Mouse (Mus musculus) cerebellum, adult 2 months (tissue): ENCODE results near the gene Add3. TPM values are rescaled to one million over a fixed set of nuclear protein-coding genes. Genes with fewer than 3 reads are reported as not detected.

Experiments used
- DNase-seq, 2 experiments: peaks; one replicate each; pipeline ENCODE4 v3.0.0; 2021
- H3K27ac ChIP-seq: fragments of 200-500 bp; 2 replicates; pipeline ENCODE4 v1.5.1; 2012; ENCODE audit warnings: low read length, control low read depth, inconsistent platforms; ENCODE audit not compliant: insufficient read depth
- H3K27me3 ChIP-seq: fragments of 200-500 bp; 2 replicates; pipeline ENCODE4 v1.6.1; 2012; ENCODE audit warnings: inconsistent platforms, mild to moderate bottlenecking, low read length, moderate library complexity; ENCODE audit not compliant: control insufficient read depth, insufficient read depth
- H3K4me1 ChIP-seq: fragments of 200-500 bp; 2 replicates; pipeline ENCODE4 v1.6.1; 2011; ENCODE audit warnings: low read length; ENCODE audit not compliant: control insufficient read depth, insufficient read depth
- H3K4me3 ChIP-seq: fragments of 200-500 bp; replicated peaks from 2 replicates; pipeline ENCODE3; 2011; ENCODE audit warnings: mild to moderate bottlenecking, low read depth, low read length, control low read depth; ENCODE audit not compliant: insufficient read depth
- CTCF ChIP-seq: fragments of 200-500 bp; IDR thresholded peaks from 2 replicates; pipeline ENCODE4 v1.5.1; 2011; ENCODE audit warnings: low read depth, mild to moderate bottlenecking, control low read depth, low read length, moderate library complexity, borderline replicate concordance; ENCODE audit not compliant: insufficient read depth
- POLR2A ChIP-seq: fragments of 200-500 bp; IDR thresholded peaks from 2 replicates; pipeline ENCODE4 v1.6.1; 2011; ENCODE audit warnings: low read length, control low read depth, borderline replicate concordance; ENCODE audit not compliant: insufficient read depth
- WGBS: fragments of 180-500 bp; shearing (Covaris S2); methylation state at CpG from one replicate; pipeline ENCODE4 v1.1.7; 2018; 5-methylcytosine and 5-hydroxymethylcytosine counted together
- polyA plus RNA-seq: library from polyadenylated mRNA; depleted of rRNA; stranded (reverse); fragments of >200 nt; gene quantifications from 2 replicates; pipeline ENCODE4 v1.2.3, GENCODE M21; 2012

The Add3 gene
- polyA plus RNA-seq, 1 experiment, result 80.2 TPM

GRCm38 (mm10) chr19:53140804-53141250 lies 584 bp downstream of the Add3 start:
- no peak for DNase-seq
- H3K4me1 ChIP-seq, result no peaks in the 10 kb centered on the region; the same call in 1 of the 2 replicates
- peak overlapping the region; percentile 69 for H3K27ac ChIP-seq
- no peaks in the 10 kb centered on the region for H3K27me3 ChIP-seq
- 1% methylated on average over 6 of the region's 6 CpGs for WGBS
- TF ChIP-seq POLR2A (no peak), CTCF (no peak)
- H3K4me3 ChIP-seq, result peak overlapping the region; percentile 72

DNA sequence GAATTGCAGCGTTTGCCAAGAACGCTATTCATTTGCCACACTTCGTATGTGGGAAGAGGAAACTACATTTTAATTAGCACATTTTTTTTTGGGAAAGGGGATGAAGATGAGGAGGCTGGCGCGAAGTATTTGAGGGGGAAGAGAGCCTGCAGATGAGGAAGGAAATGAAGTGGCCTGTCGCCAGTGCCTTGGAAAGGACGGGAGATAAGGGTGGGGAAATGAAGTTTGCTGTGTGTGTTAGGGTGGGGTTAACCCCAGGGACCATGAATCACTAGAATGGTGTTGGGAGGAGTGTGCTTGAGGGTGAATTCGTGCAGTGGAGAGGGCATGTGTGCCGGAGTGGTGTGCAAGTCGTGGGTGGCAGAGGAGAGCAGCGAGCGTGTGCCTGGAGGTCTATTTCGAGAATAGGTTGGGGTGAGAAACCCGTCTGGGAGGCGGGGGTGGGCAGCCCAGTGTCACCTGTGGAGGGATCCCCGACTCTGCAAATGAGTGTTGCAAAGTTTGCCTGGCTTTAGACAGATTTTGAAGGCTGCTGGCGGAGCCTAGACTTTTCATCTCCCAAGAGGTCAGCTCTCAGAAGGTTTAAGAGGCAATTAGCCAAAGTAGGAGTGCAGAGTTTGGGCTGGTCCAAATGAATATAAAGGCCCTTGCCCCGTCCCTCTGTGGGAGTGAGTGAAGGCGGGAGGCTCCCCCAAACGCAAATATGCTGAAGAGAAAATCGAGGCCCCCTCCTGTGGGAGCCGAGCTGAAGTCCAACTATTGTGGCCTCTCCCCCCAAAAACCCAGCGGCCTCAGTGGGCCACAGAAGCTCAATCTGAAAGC lies 1.2 kb downstream of the Add3 start:
- under 1% methylated on average over 23 of the region's 23 CpGs for WGBS
- DNase-seq, result peak; percentile 75 to 78
- Histone ChIP-seq H3K27me3 (no peaks in the 10 kb centered on the region), H3K27ac (peak overlapping the region; percentile 69), H3K4me1 (no peaks in the 10 kb centered on the region; the same call in 1 of the 2 replicates), H3K4me3 (peak overlapping the region; percentile 72)
- TF ChIP-seq POLR2A (0 out of 2 replicates have a peak, but pooled peaks have one; percentile 21), CTCF (no peak)

GRCm38 (mm10) chr19:53142190-53143107 lies 2.2 kb downstream of the Add3 start:
- peak; percentile 68; the same call in 1 of the 2 replicates for TF ChIP-seq POLR2A
- peak; percentile 53; the same call in 1 of the 2 replicates for TF ChIP-seq CTCF
- no peaks in the 10 kb centered on the region for H3K27me3 ChIP-seq
- peak overlapping the region; percentile 69 for H3K27ac ChIP-seq
- DNase-seq, result peak; percentile 99 to 100
- WGBS, result under 1% methylated on average over 76 of the region's 84 CpGs
- no peaks in the 10 kb centered on the region; the same call in none of the 2 replicates for H3K4me1 ChIP-seq
- H3K4me3 ChIP-seq, result peak overlapping the region; percentile 72

- TF ChIP-seq CTCF (no peak), POLR2A (no peak)
- Histone ChIP-seq H3K27me3 (no peaks in the 10 kb centered on the region), H3K4me1 (peaks cover 2% of the 10 kb centered on the region), H3K27ac (peak overlapping the region; percentile 54), H3K4me3 (peak overlapping the region; percentile 72)
- 1% methylated on average over 48 of the region's 48 CpGs for WGBS
- peak; percentile 51 to 54 for DNase-seq
These were observed 3.1 kb downstream of the Add3 start for GRCm38 (mm10) chr19:53143108-53143971.

GRCm38 (mm10) chr19:53145075-53145474 lies 4.8 kb downstream of the Add3 start:
- 4% methylated on average over 2 of the region's 2 CpGs for WGBS
- Histone ChIP-seq H3K27me3 (no peaks in the 10 kb centered on the region), H3K27ac (no peak overlapping the region), H3K4me1 (peaks cover 5% of the 10 kb centered on the region), H3K4me3 (no peak overlapping the region)
- no peak for TF ChIP-seq CTCF
- no peak for TF ChIP-seq POLR2A
- DNase-seq, result peak in 1 of 2 experiments; percentile 31

GRCm38 (mm10) chr19:53149381-53149780 lies 9.1 kb downstream of the Add3 start:
- Histone ChIP-seq H3K27me3 (no peaks in the 10 kb centered on the region), H3K4me1 (peaks cover 13% of the 10 kb centered on the region), H3K4me3 (no peak overlapping the region), H3K27ac (no peak overlapping the region)
- 41% methylated on average over 3 of the region's 3 CpGs for WGBS
- DNase-seq, result peak in 1 of 2 experiments; percentile 9
- TF ChIP-seq POLR2A (no peak), CTCF (no peak)

DNA sequence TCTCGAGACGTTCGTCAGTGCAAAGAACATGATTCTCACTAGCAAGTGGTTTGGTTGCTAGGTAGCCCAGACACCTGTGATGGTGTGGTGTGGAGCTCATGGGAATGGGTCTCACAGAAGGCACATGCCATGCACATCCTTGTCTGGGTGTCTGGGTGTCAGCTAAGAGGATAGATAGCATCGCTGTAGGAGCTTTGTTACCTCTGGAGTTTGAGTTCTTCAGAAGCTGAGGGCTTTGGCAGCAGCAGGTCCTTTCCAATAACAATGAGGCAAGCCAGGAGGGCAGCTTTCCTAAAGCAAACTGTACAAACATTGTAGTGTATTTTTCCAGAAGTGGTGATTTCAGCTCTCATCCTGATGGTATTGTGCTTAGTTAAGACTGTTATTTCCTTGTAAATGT lies 12.2 kb downstream of the Add3 start:
- Histone ChIP-seq H3K27me3 (no peaks in the 10 kb centered on the region), H3K4me1 (peaks cover 13% of the 10 kb centered on the region), H3K4me3 (no peak overlapping the region), H3K27ac (no peak overlapping the region)
- WGBS, result 68% methylated on average over 4 of the region's 4 CpGs
- TF ChIP-seq POLR2A (no peak), CTCF (no peak)
- DNase-seq, result peak in 1 of 2 experiments; percentile 15
